Mouse (Mus musculus) neural tube, embryonic 14.5 days (tissue): ENCODE data around the gene Zdhhc20. TPM values are rescaled to one million over a fixed set of nuclear protein-coding genes. Genes with fewer than 3 reads are reported as not detected.
"Not testable (repeated sequence)": the region's sequence is repeated elsewhere in the genome, so short reads cannot be mapped to it uniquely, and the experiment has no call there.

Source experiments
- ATAC-seq: fragments of 200-750 bp; cut with Nextera tagmentation; 2 replicates; pipeline ENCODE4 v1.8.0; 2017; ENCODE audit warnings: low read depth, mild to moderate bottlenecking, moderate TSS enrichment, moderate library complexity
- H3K27ac ChIP-seq: fragments of 300-500 bp; sonication (generic); 2 replicates; pipeline ENCODE4 v1.5.1; 2014; ENCODE audit warnings: low read depth, mild to moderate bottlenecking, control low read depth, low read length, moderate library complexity, mixed read lengths
- H3K27me3 ChIP-seq: fragments of 300-500 bp; sonication (generic); 2 replicates; pipeline ENCODE4 v1.6.1; 2014; ENCODE audit warnings: low read length; ENCODE audit not compliant: control insufficient read depth, insufficient read depth
- H3K36me3 ChIP-seq: fragments of 300-500 bp; sonication (generic); 2 replicates; pipeline ENCODE4 v1.6.1; 2014; ENCODE audit warnings: low read length, mixed read lengths; ENCODE audit not compliant: control insufficient read depth, insufficient read depth
- H3K4me1 ChIP-seq: fragments of 300-500 bp; sonication (generic); 2 replicates; pipeline ENCODE4 v1.6.1; 2014; ENCODE audit warnings: low read length; ENCODE audit not compliant: control insufficient read depth, insufficient read depth
- H3K4me2 ChIP-seq: fragments of 300-500 bp; sonication (generic); 2 replicates; pipeline ENCODE4 v1.6.1; 2014; ENCODE audit warnings: mild to moderate bottlenecking, low read depth, low read length, control low read depth
- H3K4me3 ChIP-seq: fragments of 300-500 bp; sonication (generic); 2 replicates; pipeline ENCODE4 v1.5.1; 2014; ENCODE audit warnings: low read depth, low read length, control low read depth, mixed read lengths
- H3K9ac ChIP-seq: fragments of 300-500 bp; sonication (generic); replicated peaks from 2 replicates; pipeline ENCODE4 v1.6.1; 2014; ENCODE audit warnings: low read depth, mild to moderate bottlenecking, control low read depth, low read length, mixed read lengths
- H3K9me3 ChIP-seq: fragments of 300-500 bp; sonication (generic); 2 replicates; pipeline ENCODE4 v1.6.1; 2016; ENCODE audit warnings: low read length; ENCODE audit not compliant: control insufficient read depth
- WGBS: fragments of 180-500 bp; shearing (Covaris S2); extraction: QIAGEN DNeasy Blood & Tissue Kit; methylation state at CpG from one replicate; pipeline ENCODE4 v1.1.7; 2014; 5-methylcytosine and 5-hydroxymethylcytosine counted together
- polyA plus RNA-seq: library from polyadenylated mRNA; unstranded; fragments of >200 nt; fragmentation: Nextera tagmentation; extraction: Ambion mirVana; gene quantifications from 2 replicates; pipeline ENCODE4 v1.2.1, GENCODE M21; 2014

The Zdhhc20 gene
- polyA plus RNA-seq, 1 experiment from 2014 or later, result 42.8 TPM

DNA sequence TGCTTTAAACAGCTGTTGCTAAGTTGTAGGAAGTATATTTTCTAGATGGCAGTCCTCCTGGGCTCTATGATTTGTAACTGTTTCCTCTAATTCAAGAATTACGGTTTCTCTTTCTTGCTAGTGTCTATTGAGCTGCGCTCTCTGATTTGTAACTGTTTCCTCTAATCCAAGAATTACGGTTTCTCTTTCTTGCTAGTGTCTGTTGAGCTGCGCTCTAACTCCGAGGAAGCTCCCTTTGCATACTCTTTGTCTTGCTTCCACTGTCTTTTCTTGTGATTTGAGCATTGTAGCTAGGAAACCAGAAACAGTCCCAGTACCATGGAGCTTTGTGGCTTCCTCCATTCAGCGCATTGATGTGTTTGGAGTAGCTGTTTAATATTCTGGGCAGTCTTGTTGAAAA, 25.3 kb upstream of the Zdhhc20 start:
- ATAC-seq, result no peak
- peaks cover 11% of the 10 kb centered on the region for H3K36me3 ChIP-seq
- no peak overlapping the region for H3K9ac ChIP-seq
- H3K4me2 ChIP-seq, result no peak overlapping the region
- H3K4me1 ChIP-seq, result no peaks in the 10 kb centered on the region
- WGBS, result 55% methylated on average over 6 of the region's 6 CpGs
- no peak overlapping the region for H3K4me3 ChIP-seq
- H3K9me3 ChIP-seq, result no peaks in the 10 kb centered on the region
- H3K27ac ChIP-seq, result no peak overlapping the region
- H3K27me3 ChIP-seq, result no peaks in the 10 kb centered on the region

DNA sequence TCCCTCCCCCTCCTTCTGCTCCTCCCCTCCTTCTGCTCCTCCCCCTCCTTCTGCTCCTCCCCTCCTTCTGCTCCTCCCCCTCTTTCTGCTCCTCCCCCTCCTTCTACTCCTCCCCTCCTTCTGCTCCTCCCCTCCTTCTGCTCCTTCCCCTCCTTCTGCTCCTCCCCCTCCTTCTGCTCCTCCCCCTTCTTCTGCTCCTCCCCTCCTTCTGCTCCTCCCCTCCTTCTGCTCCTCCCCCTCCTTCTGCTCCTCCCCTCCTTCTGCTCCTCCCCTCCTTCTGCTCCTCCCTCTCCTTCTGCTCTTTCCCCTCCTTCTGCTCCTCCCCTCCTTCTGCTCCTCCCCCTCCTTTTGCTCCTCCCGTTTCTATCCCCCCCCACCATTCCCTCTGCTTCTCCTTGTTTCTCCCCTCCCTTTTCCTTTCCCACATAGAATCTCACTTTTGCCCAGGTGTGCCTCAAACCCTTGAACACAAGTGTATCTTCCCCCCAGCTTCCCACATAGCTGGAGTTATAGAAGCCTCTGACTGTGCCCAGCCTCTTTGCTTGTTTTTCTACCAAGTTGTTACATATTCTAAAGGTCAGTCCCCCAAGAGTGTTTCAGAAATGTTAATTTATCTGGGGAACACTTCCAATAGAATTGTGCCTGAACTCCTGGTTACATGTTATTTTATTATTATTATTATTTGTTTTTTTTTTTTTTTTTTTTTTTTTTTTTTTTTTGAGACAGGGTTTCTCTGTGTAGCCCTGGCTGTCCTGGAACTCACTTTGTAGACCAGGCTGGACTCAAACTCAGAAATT, 22.3 kb upstream of the Zdhhc20 start:
- not testable (repeated sequence) for ATAC-seq

DNA sequence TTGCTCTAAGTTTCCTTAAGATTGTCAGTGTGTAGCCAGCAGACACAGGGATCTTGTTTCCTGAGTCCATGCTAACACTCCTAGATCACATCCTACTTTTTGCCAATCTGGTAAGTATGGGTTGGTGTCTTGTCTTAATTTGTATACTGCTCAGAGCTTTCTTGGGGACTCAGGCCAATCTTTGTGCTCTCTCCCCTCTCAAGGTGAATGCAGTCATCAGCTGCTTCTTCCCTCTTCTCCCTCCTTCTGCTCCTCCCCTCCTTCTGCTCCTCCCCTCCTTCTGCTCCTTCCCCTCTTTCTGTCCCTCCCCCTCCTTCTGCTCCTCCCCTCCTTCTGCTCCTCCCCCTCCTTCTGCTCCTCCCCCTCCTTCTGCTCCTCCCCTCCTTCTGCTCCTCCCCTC, 21.7 kb upstream of the Zdhhc20 start:
- H3K4me1 ChIP-seq, H3K36me3 ChIP-seq, H3K27ac ChIP-seq, H3K9ac ChIP-seq, H3K9me3 ChIP-seq, H3K27me3 ChIP-seq, ATAC-seq, H3K4me2 ChIP-seq, H3K4me3 ChIP-seq: not testable (repeated sequence)

More for the DNA sequence above, 22.3 kb upstream of the Zdhhc20 start:
- not testable (repeated sequence) for H3K9ac ChIP-seq, H3K27me3 ChIP-seq, H3K4me2 ChIP-seq, H3K9me3 ChIP-seq, H3K27ac ChIP-seq, H3K4me1 ChIP-seq, H3K4me3 ChIP-seq
- peaks cover 11% of the 10 kb centered on the region; the same call in 1 of the 2 replicates for H3K36me3 ChIP-seq
- 38% methylated on average over 1 of the region's 1 CpGs for WGBS

DNA sequence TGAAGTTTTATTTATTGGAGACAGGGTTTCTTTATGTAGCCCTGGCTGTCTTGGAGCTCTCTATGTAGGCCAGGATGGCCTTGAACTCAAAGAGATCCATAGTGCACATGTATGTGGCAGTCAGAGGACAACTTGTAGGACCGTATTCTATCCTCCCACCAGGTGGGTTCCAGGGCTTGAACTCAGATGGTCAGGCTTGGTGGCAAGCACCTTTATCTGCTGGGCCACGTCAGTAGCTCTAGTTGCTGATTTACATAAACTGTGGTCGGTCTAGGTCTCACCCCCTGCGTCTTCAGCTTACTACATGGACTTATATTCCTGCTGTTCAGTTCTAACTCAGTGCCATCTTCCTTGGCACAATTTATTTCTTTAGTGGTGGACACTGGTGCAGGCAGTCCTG, 21.2 kb upstream of the Zdhhc20 start:
- no peak overlapping the region for H3K4me2 ChIP-seq
- H3K36me3 ChIP-seq, result 0 out of 2 replicates have a peak, but pooled peaks cover 5% of the 10 kb centered on the region
- no peak overlapping the region for H3K27ac ChIP-seq
- 86% methylated on average over 4 of the region's 4 CpGs for WGBS
- H3K27me3 ChIP-seq, result no peaks in the 10 kb centered on the region
- ATAC-seq, result no peak
- no peak overlapping the region for H3K9ac ChIP-seq
- no peak overlapping the region for H3K4me3 ChIP-seq
- no peaks in the 10 kb centered on the region for H3K9me3 ChIP-seq
- H3K4me1 ChIP-seq, result no peaks in the 10 kb centered on the region

DNA sequence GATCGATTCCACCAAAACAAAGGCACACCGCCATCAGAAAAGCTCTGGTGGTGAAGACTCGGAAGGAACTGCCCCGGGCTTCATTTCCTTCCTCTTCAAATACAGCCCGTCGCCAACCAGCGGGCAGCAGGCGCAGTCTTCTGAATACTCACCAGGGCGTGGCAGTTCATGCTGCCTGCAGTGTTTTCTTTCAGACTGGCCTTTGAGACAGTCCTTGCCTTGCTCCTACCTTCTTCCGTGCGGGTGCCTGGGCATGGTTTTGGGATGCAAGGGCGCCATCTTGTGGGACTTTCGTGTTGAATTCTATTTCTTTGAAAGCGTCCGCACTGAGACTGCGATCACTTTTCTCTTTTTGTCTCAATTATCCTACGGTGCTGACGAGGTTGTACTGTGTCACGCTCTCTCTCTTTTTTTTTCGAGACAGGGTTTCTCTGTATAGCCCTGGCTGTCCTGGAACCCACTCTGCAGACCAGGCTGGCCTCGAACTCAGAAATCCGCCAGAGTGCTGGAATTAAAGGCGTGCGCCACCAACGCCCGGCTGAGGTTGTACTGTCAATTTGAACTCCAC, 20.5 kb upstream of the Zdhhc20 start:
- peak; percentile 92 for ATAC-seq
- 21% methylated on average over 26 of the region's 26 CpGs for WGBS
- H3K27me3 ChIP-seq, result no peaks in the 10 kb centered on the region
- H3K4me2 ChIP-seq, result peak overlapping the region; percentile 48
- H3K27ac ChIP-seq, result peak overlapping the region; percentile 16; the same call in 1 of the 2 replicates
- H3K4me3 ChIP-seq, result peak overlapping the region; percentile 16; the same call in 1 of the 2 replicates
- no peaks in the 10 kb centered on the region for H3K9me3 ChIP-seq
- H3K4me1 ChIP-seq, result no peaks in the 10 kb centered on the region
- 0 out of 2 replicates have a peak, but pooled peaks cover 4% of the 10 kb centered on the region for H3K36me3 ChIP-seq
- peak overlapping the region; percentile 47; the same call in 1 of the 2 replicates for H3K9ac ChIP-seq

DNA sequence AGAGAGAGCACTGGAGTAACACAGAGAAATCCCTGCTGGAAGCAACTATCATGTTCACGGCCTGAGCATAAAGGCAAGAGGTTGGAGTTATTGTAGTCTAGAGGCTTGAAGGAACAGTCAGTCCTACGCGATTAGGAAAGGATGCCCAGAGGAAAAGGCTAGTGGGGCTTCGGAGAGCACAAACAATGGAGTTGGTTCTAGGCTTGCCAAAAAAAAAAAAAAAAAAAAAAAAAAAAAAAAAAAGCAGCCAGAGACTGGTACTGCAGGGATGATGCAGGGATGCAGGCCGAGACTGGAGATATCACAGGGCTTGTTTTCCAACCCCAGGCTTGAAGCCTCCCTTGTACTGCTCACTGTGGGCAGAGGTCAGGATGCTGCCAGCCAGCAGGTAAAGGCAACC, 19.2 kb upstream of the Zdhhc20 start:
- ATAC-seq, result no peak
- H3K27ac ChIP-seq, result no peak overlapping the region
- no peaks in the 10 kb centered on the region for H3K27me3 ChIP-seq
- no peaks in the 10 kb centered on the region for H3K9me3 ChIP-seq
- no peaks in the 10 kb centered on the region for H3K36me3 ChIP-seq
- no peak overlapping the region for H3K4me3 ChIP-seq
- H3K4me2 ChIP-seq, result no peak overlapping the region
- H3K4me1 ChIP-seq, result no peaks in the 10 kb centered on the region
- H3K9ac ChIP-seq, result no peak overlapping the region
- 74% methylated on average over 5 of the region's 5 CpGs for WGBS

DNA sequence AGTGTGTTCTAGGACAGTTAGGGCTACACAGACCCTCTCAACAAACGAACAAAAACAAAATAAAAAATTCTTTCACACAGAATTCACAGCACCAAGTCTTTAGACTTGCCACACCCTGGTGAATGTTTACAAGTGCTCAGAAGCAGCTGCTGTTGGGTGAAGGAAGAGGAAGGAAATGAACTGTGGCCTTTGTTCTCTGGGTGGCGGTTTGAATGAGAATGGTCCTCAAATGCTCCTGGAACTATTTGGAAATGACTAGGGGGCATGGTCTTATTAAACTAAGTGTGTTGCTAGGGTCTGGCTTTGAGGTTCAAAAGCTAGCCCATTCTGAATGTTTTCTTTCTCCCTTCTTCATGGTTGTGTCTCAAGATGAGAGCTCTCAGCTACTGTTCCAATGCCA, 18.4 kb upstream of the Zdhhc20 start:
- WGBS, result 69% methylated on average over 2 of the region's 2 CpGs
- H3K36me3 ChIP-seq, result no peaks in the 10 kb centered on the region
- H3K27me3 ChIP-seq, result no peaks in the 10 kb centered on the region
- no peak overlapping the region for H3K9ac ChIP-seq
- no peaks in the 10 kb centered on the region for H3K9me3 ChIP-seq
- H3K4me1 ChIP-seq, result no peaks in the 10 kb centered on the region
- H3K27ac ChIP-seq, result no peak overlapping the region
- H3K4me2 ChIP-seq, result no peak overlapping the region
- no peak overlapping the region for H3K4me3 ChIP-seq
- no peak for ATAC-seq

DNA sequence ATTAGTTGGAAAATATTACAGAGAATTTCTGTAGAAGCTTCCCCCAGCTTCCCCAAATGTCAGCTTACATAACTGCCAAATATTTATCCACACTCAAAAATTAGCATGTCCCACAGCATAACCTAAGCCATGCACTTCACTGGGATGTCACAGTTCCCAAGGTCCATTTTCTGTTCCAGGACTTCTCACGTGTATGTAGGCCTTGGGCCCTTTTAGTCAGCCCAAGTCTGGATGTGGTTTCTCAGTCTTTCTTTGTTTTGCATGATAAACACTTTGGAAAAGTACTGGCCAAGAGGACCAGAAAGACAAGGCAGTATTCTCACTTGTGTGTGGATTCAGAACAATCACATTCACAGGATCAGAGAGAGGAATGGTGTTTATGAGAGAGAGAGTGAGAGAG, 11.9 kb upstream of the Zdhhc20 start:
- Histone ChIP-seq H3K4me3 (no peak overlapping the region), H3K27ac (no peak overlapping the region), H3K27me3 (no peaks in the 10 kb centered on the region), H3K9me3 (no peaks in the 10 kb centered on the region), H3K4me2 (no peak overlapping the region), H3K36me3 (no peaks in the 10 kb centered on the region), H3K9ac (no peak overlapping the region), H3K4me1 (no peaks in the 10 kb centered on the region)
- ATAC-seq, result no peak
- 70% methylated on average over 1 of the region's 1 CpGs for WGBS

DNA sequence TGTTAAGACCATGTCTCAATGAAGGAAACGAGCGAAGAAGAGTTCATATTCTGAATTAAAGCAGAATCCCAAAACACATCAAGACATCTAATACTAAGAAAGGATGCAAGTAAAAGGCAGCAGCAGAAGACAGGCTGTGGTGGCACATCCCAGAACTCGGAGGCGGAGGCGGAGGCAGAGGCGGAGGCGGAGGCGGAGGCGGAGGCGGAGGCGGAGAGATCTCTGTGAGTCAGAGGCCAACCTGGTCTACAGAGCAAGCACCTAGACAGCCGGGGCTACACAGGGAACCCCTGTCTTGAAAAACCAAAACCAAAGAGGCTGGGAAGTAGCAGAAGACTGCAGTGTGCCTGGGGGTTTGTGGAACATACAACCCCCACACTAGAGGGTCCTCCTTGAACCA, 6.8 kb upstream of the Zdhhc20 start:
- Histone ChIP-seq H3K4me3 (no peak overlapping the region), H3K9ac (no peak overlapping the region), H3K27ac (no peak overlapping the region), H3K9me3 (no peaks in the 10 kb centered on the region), H3K27me3 (no peaks in the 10 kb centered on the region), H3K4me2 (no peak overlapping the region), H3K4me1 (no peaks in the 10 kb centered on the region), H3K36me3 (no peaks in the 10 kb centered on the region)
- WGBS, result 98% methylated on average over 12 of the region's 12 CpGs
- ATAC-seq, result no peak
